Mouse (Mus musculus) ES-Bruce4 (cell line): Measurements from ENCODE around the gene Med20. TPM values are rescaled to one million over a fixed set of nuclear protein-coding genes. Genes with fewer than 3 reads are reported as not detected.

Experiments
- H3K27ac ChIP-seq: 2 replicates; pipeline ENCODE4 v1.5.1; 2012; ENCODE audit warnings: low read length, inconsistent platforms; ENCODE audit not compliant: insufficient read depth
- H3K27me3 ChIP-seq: 2 replicates; pipeline ENCODE4 v1.6.1; 2012; ENCODE audit warnings: mild to moderate bottlenecking, low read length, inconsistent platforms; ENCODE audit not compliant: control insufficient read depth, poor library complexity, insufficient read depth, severe bottlenecking
- H3K36me3 ChIP-seq: 2 replicates; pipeline ENCODE4 v1.6.1; 2012; ENCODE audit warnings: inconsistent platforms, mild to moderate bottlenecking, low read length, moderate library complexity; ENCODE audit not compliant: control insufficient read depth, poor library complexity, insufficient read depth, severe bottlenecking
- H3K4me1 ChIP-seq: one replicate; pipeline ENCODE4 v1.8.1; 2011; ENCODE audit warnings: low read length; ENCODE audit not compliant: control insufficient read depth, insufficient read depth
- H3K4me3 ChIP-seq: 2 replicates; pipeline ENCODE4 v1.5.1; 2011; ENCODE audit warnings: low read depth, mild to moderate bottlenecking, low read length
- H3K9ac ChIP-seq: 2 replicates; pipeline ENCODE4 v1.6.1; 2012; ENCODE audit warnings: low read depth, mild to moderate bottlenecking, inconsistent platforms; ENCODE audit not compliant: poor library complexity, severe bottlenecking
- H3K9me3 ChIP-seq: replicated peaks from 2 replicates; pipeline ENCODE4 v1.6.1; 2012; ENCODE audit warnings: mild to moderate bottlenecking, low read length, inconsistent platforms; ENCODE audit not compliant: control insufficient read depth, poor library complexity, insufficient read depth, severe bottlenecking
- CTCF ChIP-seq: IDR thresholded peaks from one replicate; pipeline ENCODE4 v1.8.1; 2011; ENCODE audit warnings: low read depth, low read length
- EP300 ChIP-seq: IDR thresholded peaks from 2 replicates; pipeline ENCODE4 v1.6.1; 2011; ENCODE audit warnings: low read depth, low read length; ENCODE audit not compliant: insufficient read depth
- POLR2A ChIP-seq: IDR thresholded peaks from one replicate; pipeline ENCODE4 v1.8.1; 2011; ENCODE audit warnings: low read length; ENCODE audit not compliant: insufficient read depth
- polyA plus RNA-seq: library from polyadenylated mRNA; stranded (reverse); fragments of >200 nt; gene quantifications from 2 replicates; pipeline ENCODE4 v1.2.4, GENCODE M21; 2011; ENCODE audit warnings: low read depth; ENCODE audit not compliant: missing spikeins, insufficient read depth, insufficient read length

The Med20 gene
- polyA plus RNA-seq, 1 experiment, result 26.4 TPM

DNA sequence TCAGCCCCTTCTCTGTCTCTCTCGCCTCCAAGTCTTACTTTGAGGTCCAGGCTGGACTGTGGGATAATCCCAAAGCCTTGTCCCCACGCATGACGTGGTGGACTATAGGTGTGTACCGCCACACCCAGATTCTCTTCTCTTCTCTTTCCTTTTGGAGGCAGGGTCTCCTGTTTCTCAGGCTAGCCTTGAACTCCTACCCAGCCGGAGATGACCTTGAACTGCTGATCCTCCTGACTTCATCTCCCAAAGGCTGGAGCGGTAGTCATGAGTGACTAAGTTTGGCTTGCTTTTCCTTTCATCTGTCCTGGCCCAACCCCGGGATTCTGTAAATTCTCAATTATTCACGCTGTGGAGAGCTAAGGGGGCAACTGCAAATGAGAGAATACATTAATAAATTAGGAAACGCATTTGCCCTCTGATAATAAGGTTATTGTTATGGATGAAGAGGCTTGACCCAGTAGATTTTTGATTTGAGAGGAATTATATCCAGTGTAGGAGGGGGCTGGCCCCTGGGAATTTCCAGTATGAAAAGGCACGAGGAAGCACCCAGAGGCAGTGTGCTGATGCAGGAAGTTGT, 42.3 kb upstream of the Med20 start:
- Histone ChIP-seq H3K4me3 (no peak overlapping the region), H3K4me1 (peaks cover 11% of the 10 kb centered on the region), H3K27me3 (no peaks in the 10 kb centered on the region), H3K9me3 (no peaks in the 10 kb centered on the region), H3K9ac (no peak overlapping the region), H3K36me3 (no peaks in the 10 kb centered on the region), H3K27ac (peak overlapping the region; percentile 68)
- no peak for TF ChIP-seq CTCF
- peak; percentile 78; the same call in 1 of the 2 replicates for TF ChIP-seq EP300

DNA sequence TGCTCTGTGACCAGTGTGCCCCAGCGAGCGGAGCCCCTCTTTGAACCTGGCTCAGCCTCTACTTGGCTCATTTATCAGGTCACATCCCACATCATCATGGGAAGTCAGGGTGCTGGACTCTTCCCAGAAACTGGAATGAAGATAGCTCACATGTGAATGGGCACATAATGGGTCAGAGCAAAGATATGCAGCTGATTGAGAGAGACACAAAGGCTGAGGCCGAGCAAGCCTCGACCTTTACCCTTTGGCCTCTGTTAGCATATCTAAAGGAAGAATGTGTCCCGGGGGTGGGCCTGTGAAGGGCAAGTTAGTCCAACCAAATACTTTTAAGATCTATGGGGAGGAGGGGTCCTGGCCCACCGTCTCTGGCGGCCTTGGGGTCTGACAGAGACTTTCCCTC, 39.8 kb upstream of the Med20 start:
- no peaks in the 10 kb centered on the region for H3K9me3 ChIP-seq
- no peaks in the 10 kb centered on the region for H3K27me3 ChIP-seq
- H3K9ac ChIP-seq, result peak overlapping the region; percentile 41
- H3K27ac ChIP-seq, result peak overlapping the region; percentile 97
- H3K36me3 ChIP-seq, result no peaks in the 10 kb centered on the region
- peak overlapping the region; percentile 62 for H3K4me3 ChIP-seq
- peaks cover 17% of the 10 kb centered on the region for H3K4me1 ChIP-seq
- peak; percentile 42 for TF ChIP-seq POLR2A
- no peak for TF ChIP-seq CTCF
- peak; percentile 99 for TF ChIP-seq EP300

DNA sequence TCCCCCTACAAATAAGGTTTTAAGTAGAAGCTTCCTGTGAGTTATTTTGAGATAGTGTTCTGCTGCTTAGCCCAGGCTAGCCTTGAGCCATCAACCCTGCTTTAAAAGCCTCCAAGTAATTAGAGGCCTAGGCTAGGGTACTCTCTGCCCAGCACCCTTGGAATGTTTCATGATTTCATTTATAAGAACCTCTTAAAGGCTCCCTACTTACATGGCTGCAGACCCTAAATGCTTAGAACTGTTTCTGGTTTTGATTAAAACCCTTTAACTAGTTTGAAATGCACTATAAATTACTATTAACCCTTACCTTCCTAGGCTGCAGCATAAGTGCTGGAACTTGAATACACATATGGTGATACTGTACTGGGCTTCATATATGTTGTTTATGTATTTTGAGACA, 38.9 kb upstream of the Med20 start:
- TF ChIP-seq CTCF (no peak), POLR2A (no peak), EP300 (no peak)
- Histone ChIP-seq H3K4me3 (no peak overlapping the region; the same call in 1 of the 2 replicates), H3K27ac (peak overlapping the region; percentile 97), H3K27me3 (no peaks in the 10 kb centered on the region), H3K9ac (peak overlapping the region; percentile 41), H3K4me1 (peaks cover 15% of the 10 kb centered on the region), H3K9me3 (no peaks in the 10 kb centered on the region), H3K36me3 (no peaks in the 10 kb centered on the region)

DNA sequence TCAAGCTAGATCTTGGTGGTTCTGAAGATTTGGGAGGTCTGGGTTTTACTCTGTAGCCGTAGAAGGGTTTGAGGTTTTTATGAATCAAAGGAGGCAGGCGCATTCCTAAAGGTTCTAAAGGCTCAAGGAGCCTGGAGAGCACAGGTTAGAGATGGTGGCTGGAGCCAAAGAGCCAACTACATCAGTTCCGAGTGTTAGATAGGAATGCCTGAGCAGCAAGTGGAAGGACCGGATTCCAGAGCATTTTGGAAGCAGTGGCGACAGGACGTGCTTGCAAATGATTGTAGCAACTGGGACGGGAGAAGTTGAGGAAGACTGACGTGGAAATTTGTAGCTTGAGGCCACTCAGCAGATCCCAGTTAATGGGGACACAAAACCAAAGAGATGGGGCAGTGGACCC, 37.4 kb upstream of the Med20 start:
- peaks cover 12% of the 10 kb centered on the region for H3K4me1 ChIP-seq
- H3K27me3 ChIP-seq, result no peaks in the 10 kb centered on the region
- peak overlapping the region; percentile 39 for H3K27ac ChIP-seq
- no peak overlapping the region for H3K4me3 ChIP-seq
- no peak overlapping the region for H3K9ac ChIP-seq
- no peaks in the 10 kb centered on the region for H3K36me3 ChIP-seq
- TF ChIP-seq CTCF (no peak), EP300 (no peak), POLR2A (no peak)
- H3K9me3 ChIP-seq, result no peaks in the 10 kb centered on the region

GRCm38 (mm10) chr17:47574830-47575229, 36.6 kb upstream of the Med20 start:
- Histone ChIP-seq H3K4me1 (peaks cover 12% of the 10 kb centered on the region), H3K9me3 (no peaks in the 10 kb centered on the region)
- TF ChIP-seq CTCF (no peak), POLR2A (no peak), EP300 (0 out of 2 replicates have a peak, but pooled peaks have one; percentile 38)

GRCm38 (mm10) chr17:47578655-47579054, 32.7 kb upstream of the Med20 start:
- Histone ChIP-seq H3K36me3 (no peaks in the 10 kb centered on the region), H3K4me3 (no peak overlapping the region), H3K27me3 (no peaks in the 10 kb centered on the region), H3K27ac (no peak overlapping the region), H3K4me1 (peaks cover 12% of the 10 kb centered on the region), H3K9ac (no peak overlapping the region), H3K9me3 (no peaks in the 10 kb centered on the region)
- TF ChIP-seq EP300 (no peak), CTCF (no peak), POLR2A (no peak)

More at GRCm38 (mm10) chr17:47574830-47575229, 36.6 kb upstream of the Med20 start:
- Histone ChIP-seq H3K27me3 (no peaks in the 10 kb centered on the region), H3K4me3 (no peak overlapping the region), H3K27ac (peak overlapping the region; percentile 39; the same call in 1 of the 2 replicates), H3K9ac (no peak overlapping the region), H3K36me3 (no peaks in the 10 kb centered on the region)
